Comparison of ENCODE assay signal across 7 mouse cellular contexts in genomic region chr9:108936418-108937364, GRCm38 (mm10). TPM values are rescaled to one million over a fixed set of nuclear protein-coding genes. Genes with fewer than 3 reads are reported as not detected.
DNase-seq lines count a peak whose midpoint lies in the region; ATAC-seq lines count a peak whose summit lies in the region.

Gene Uqcrc1, plus strand, starts transcription at chr9:108936633.

- H3K9ac ChIP-seq in embryonic facial prominence, embryonic 11.5 days (replicated peaks; ENCODE audit: low read length) = peak within 1 kb of the TSS; percentile 94
- H3K9ac ChIP-seq in midbrain, embryonic 13.5 days (replicated peaks) = peak within 1 kb of the TSS; percentile 95

- peak within 1 kb of the TSS; percentile 28; the same call in 1 of the 2 replicates for H3K27ac ChIP-seq in embryonic facial prominence, embryonic 11.5 days (replicated peaks; ENCODE audit: low read depth, low read length)
- H3K27ac ChIP-seq in limb, embryonic 10.5 days = peak within 1 kb of the TSS; percentile 89
- H3K27ac ChIP-seq in midbrain, embryonic 13.5 days = peak within 1 kb of the TSS; percentile 62

- peak; percentile 80 for ATAC-seq in embryonic facial prominence, embryonic 11.5 days (replicated peaks; ENCODE audit: insufficient number of reproducible peaks, low FRiP score, low TSS enrichment, low read depth)
- peak; percentile 92 for ATAC-seq in granulocyte monocyte progenitor cell, adult 5-6 weeks (replicated peaks; ENCODE audit: poor library complexity, severe bottlenecking)
- ATAC-seq in midbrain, embryonic 13.5 days = peak; percentile 91

- H3K27me3 ChIP-seq in embryonic facial prominence, embryonic 11.5 days (ENCODE audit: control insufficient read depth, insufficient read depth, low read length) = no peaks in the 10 kb centered on the region
- H3K27me3 ChIP-seq in limb, embryonic 10.5 days (ENCODE audit: low read depth, poor library complexity, severe bottlenecking) = no peaks in the 10 kb centered on the region
- H3K27me3 ChIP-seq in midbrain, embryonic 13.5 days = no peaks in the 10 kb centered on the region

- no peaks in the 10 kb centered on the region for H3K4me1 ChIP-seq in embryonic facial prominence, embryonic 11.5 days (ENCODE audit: control insufficient read depth, insufficient read depth, low read length)
- H3K4me1 ChIP-seq in limb, embryonic 10.5 days = peaks cover 9% of the 10 kb centered on the region
- H3K4me1 ChIP-seq in midbrain, embryonic 13.5 days (replicated peaks) = peaks cover 6% of the 10 kb centered on the region

- no peaks in the 10 kb centered on the region for H3K9me3 ChIP-seq in embryonic facial prominence, embryonic 11.5 days (replicated peaks; ENCODE audit: control insufficient read depth, low read length)
- H3K9me3 ChIP-seq in limb, embryonic 10.5 days (replicated peaks) = no peaks in the 10 kb centered on the region
- H3K9me3 ChIP-seq in midbrain, embryonic 13.5 days = no peaks in the 10 kb centered on the region

- H3K36me3 ChIP-seq in embryonic facial prominence, embryonic 11.5 days (replicated peaks; ENCODE audit: control insufficient read depth, insufficient read depth, low read depth, low read length) = no peaks in the 10 kb centered on the region; the same call in 1 of the 2 replicates
- H3K36me3 ChIP-seq in limb, embryonic 10.5 days = peaks cover 40% of the 10 kb centered on the region
- H3K36me3 ChIP-seq in midbrain, embryonic 13.5 days = peaks cover 32% of the 10 kb centered on the region

- under 1% methylated on average over 58 of the region's 58 CpGs for WGBS in embryonic facial prominence, embryonic 11.5 days
- 1% methylated on average over 58 of the region's 58 CpGs for WGBS in limb, embryonic 10.5 days
- 1% methylated on average over 58 of the region's 58 CpGs for WGBS in midbrain, embryonic 13.5 days

- peak within 1 kb of the TSS; percentile 94 for H3K4me3 ChIP-seq in embryonic facial prominence, embryonic 11.5 days (ENCODE audit: low read depth, low read length)
- peak within 1 kb of the TSS; percentile 71 for H3K4me3 ChIP-seq in limb, embryonic 10.5 days
- peak within 1 kb of the TSS; percentile 97 for H3K4me3 ChIP-seq in midbrain, embryonic 13.5 days (replicated peaks)

- H3K4me2 ChIP-seq in embryonic facial prominence, embryonic 11.5 days (ENCODE audit: low read depth, low read length) = peak within 1 kb of the TSS; percentile 68
- H3K4me2 ChIP-seq in midbrain, embryonic 13.5 days (replicated peaks) = peak within 1 kb of the TSS; percentile 93

- peak; percentile 96 for DNase-seq in adrenal gland, postnatal 14 days
- DNase-seq in embryonic facial prominence, embryonic 11.5 days (ENCODE audit: low spot score) = peak; percentile 98
- peak; percentile 93 for DNase-seq in kidney, adult 11 months
- peak; percentile 96 for DNase-seq in limb, embryonic 10.5 days (ENCODE audit: low spot score)
- peak; percentile 88 for DNase-seq in spleen, adult 12 weeks (ENCODE audit: low spot score)

RNA-seq across cellular contexts. Expression of gene Uqcrc1, which starts in this region (rescaled TPM):
- total RNA-seq in adrenal gland, postnatal 14 days (2021) = 1,224 and 1,334 TPM in 2 replicates
- polyA plus RNA-seq in embryonic facial prominence, embryonic 11.5 days (2014; fragmentation: Nextera tagmentation; extraction: Ambion mirVana) = 412 and 422 TPM in 2 replicates
- 280 and 349 TPM in 2 replicates for total RNA-seq in granulocyte monocyte progenitor cell, adult 5-6 weeks (2014; fragmentation: Nextera tagmentation)
- total RNA-seq in granulocyte monocyte progenitor cell, adult 5-6 weeks (2017) = 286 and 355 TPM in 2 replicates
- polyA plus RNA-seq in limb, embryonic 10.5 days (2016; fragmentation: Nextera tagmentation; extraction: Ambion mirVana) = 561 and 562 TPM in 2 replicates
- 366 and 383 TPM in 2 replicates for polyA plus RNA-seq in midbrain, embryonic 13.5 days (2015; fragmentation: Nextera tagmentation; extraction: Ambion mirVana)

Comparison
In these comparisons a context has a peak if more than half of its experiments do, and no peak if none do; other contexts are left out.
1. Peak in every context shown above with its lines: DNase-seq, ATAC-seq, H3K4me3 ChIP-seq and H3K27ac ChIP-seq.
2. H3K27ac ChIP-seq: peak in every context shown above with its lines; median percentile 89 in limb, embryonic 10.5 days; 62 in midbrain, embryonic 13.5 days; 28 in embryonic facial prominence, embryonic 11.5 days.